Mouse (Mus musculus): ENCODE measurements around the gene Map1s.

DNA sequence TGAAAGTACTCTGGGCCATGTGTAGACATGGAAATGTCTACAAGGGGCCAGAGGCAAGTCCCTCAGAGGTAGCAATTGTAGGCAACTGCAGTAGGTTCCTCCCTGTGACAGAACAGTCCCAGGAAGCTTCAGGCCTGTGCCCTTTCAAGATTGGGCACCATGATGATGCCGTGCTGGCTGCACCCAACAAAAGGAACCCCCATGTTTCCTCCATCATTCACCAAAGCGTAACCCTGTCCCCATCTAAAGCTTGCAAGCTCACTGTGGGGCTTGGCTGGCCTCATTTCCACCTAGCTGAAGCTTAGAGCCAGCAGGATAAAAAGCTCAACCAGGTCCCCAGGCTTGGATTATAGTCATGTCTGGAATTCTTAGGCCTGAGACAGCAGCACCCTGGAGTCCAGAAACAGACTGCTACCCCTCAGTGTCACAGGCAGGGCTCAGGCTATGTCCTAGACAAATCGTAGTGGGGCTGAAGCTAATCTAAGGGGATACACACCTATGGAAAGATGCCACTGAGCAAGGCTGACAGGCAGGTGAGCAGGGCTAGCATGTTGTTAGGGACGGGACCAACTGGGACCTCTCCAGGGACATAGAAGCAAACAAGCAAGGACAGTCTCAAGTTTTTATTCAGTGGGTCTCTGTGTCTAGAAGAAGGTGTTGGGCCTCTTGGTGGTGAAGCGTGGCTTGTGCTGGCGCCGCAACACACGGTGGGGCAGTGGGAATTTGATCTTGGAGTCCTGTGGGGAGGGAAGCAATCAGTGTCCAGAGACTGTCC is 10.8 kb upstream of the Map1s start:
- TF ChIP-seq CTCF (IDR thresholded peaks at IDR 0.05; ENCODE audit: low read depth) = no peak
- no peak for TF ChIP-seq EP300 (IDR thresholded peaks at IDR 0.05; ENCODE audit: low read depth)

Measured in liver, embryonic 14.5 days (tissue).